Mouse (Mus musculus) cerebellum, postnatal 4 days (tissue): ENCODE results near the gene Ccdc88c.
"Not testable (repeated sequence)": the region's sequence is repeated elsewhere in the genome, so short reads cannot be mapped to it uniquely, and the experiment has no call there.

Experiments
- DNase-seq, 2 experiments: peaks; one replicate each; pipeline ENCODE4 v3.0.0; 2022; ENCODE audit warnings: low spot score in 2 of 2, mixed read lengths in 1 of 2

Ccdc88c gene

GRCm38 (mm10) chr12:101017971-101018371 is 10.9 kb downstream of the Ccdc88c start:
- DNase-seq: no peak

- no peak for DNase-seq
Measured at GRCm38 (mm10) chr12:101016412-101016928, 12.4 kb downstream of the Ccdc88c start.

GRCm38 (mm10) chr12:101015926-101016325 is 12.9 kb downstream of the Ccdc88c start:
- DNase-seq: peak in 1 of 2 experiments; percentile 57

- no peak for DNase-seq
Measured at GRCm38 (mm10) chr12:101015165-101015560, 13.7 kb downstream of the Ccdc88c start.

GRCm38 (mm10) chr12:101014549-101015164 is 14.2 kb downstream of the Ccdc88c start:
- DNase-seq: no peak

- not testable (repeated sequence) for DNase-seq
Measured at GRCm38 (mm10) chr12:101013668-101014067, 15.2 kb downstream of the Ccdc88c start.

- DNase-seq: no peak
Measured at GRCm38 (mm10) chr12:101013078-101013665, 15.7 kb downstream of the Ccdc88c start.

- DNase-seq: no peak
Measured at GRCm38 (mm10) chr12:101012197-101013077, 16.4 kb downstream of the Ccdc88c start.

GRCm38 (mm10) chr12:101011017-101011416 is 17.8 kb downstream of the Ccdc88c start:
- DNase-seq: no peak

- no peak for DNase-seq
Measured at GRCm38 (mm10) chr12:101010148-101010920, 18.5 kb downstream of the Ccdc88c start.

GRCm38 (mm10) chr12:101009225-101009624 is 19.6 kb downstream of the Ccdc88c start:
- no peak for DNase-seq

GRCm38 (mm10) chr12:101008648-101009047 is 20.2 kb downstream of the Ccdc88c start:
- DNase-seq: no peak

- DNase-seq: no peak
Measured at GRCm38 (mm10) chr12:101007968-101008481, 20.8 kb downstream of the Ccdc88c start.

- no peak for DNase-seq
Measured at GRCm38 (mm10) chr12:101007427-101007826, 21.4 kb downstream of the Ccdc88c start.

GRCm38 (mm10) chr12:101005665-101006420 is 23.0 kb downstream of the Ccdc88c start:
- no peak for DNase-seq

- no peak for DNase-seq
Measured at GRCm38 (mm10) chr12:101004982-101005381, 23.9 kb downstream of the Ccdc88c start.

- DNase-seq: no peak
Measured at GRCm38 (mm10) chr12:101002801-101003513, 25.9 kb downstream of the Ccdc88c start.

- no peak for DNase-seq
Measured at GRCm38 (mm10) chr12:100999061-100999954, 29.5 kb downstream of the Ccdc88c start.

GRCm38 (mm10) chr12:100998564-100998962 is 30.3 kb downstream of the Ccdc88c start:
- no peak for DNase-seq
